Mouse (Mus musculus) cerebellum, adult 2 months (tissue): ENCODE results near the gene Cib1.

ENCODE experiments used
- CTCF ChIP-seq: fragments of 200-500 bp; IDR thresholded peaks from 2 replicates; pipeline ENCODE4 v1.5.1; 2011; ENCODE audit warnings: low read depth, mild to moderate bottlenecking, control low read depth, low read length, moderate library complexity, borderline replicate concordance; ENCODE audit not compliant: insufficient read depth
- POLR2A ChIP-seq: fragments of 200-500 bp; IDR thresholded peaks from 2 replicates; pipeline ENCODE4 v1.6.1; 2011; ENCODE audit warnings: low read length, control low read depth, borderline replicate concordance; ENCODE audit not compliant: insufficient read depth

- TF ChIP-seq CTCF: no peak
- TF ChIP-seq POLR2A: no peak
Observed at GRCm38 (mm10) chr7:80183466-80183865, 49.1 kb downstream of the Cib1 start.
